Mouse (Mus musculus): ENCODE data around the gene Clcnkb.

- TF ChIP-seq KAT2A (IDR thresholded peaks at IDR 0.05; ENCODE audit: insufficient replicate concordance, low read length) (no peak), NELFE (IDR thresholded peaks at IDR 0.05; ENCODE audit: low read depth, low read length) (no peak)
Measured at GRCm38 (mm10) chr4:141463472-141463871, 47.7 kb upstream of the Clcnkb start.

Data from CH12.LX (cell line).